Mouse (Mus musculus): ENCODE results near the gene Rexo4. TPM values are rescaled to one million over a fixed set of nuclear protein-coding genes. Genes with fewer than 3 reads are reported as not detected.

Rexo4 gene
- polyA plus RNA-seq, 1 experiment: 23.3 TPM

DNA sequence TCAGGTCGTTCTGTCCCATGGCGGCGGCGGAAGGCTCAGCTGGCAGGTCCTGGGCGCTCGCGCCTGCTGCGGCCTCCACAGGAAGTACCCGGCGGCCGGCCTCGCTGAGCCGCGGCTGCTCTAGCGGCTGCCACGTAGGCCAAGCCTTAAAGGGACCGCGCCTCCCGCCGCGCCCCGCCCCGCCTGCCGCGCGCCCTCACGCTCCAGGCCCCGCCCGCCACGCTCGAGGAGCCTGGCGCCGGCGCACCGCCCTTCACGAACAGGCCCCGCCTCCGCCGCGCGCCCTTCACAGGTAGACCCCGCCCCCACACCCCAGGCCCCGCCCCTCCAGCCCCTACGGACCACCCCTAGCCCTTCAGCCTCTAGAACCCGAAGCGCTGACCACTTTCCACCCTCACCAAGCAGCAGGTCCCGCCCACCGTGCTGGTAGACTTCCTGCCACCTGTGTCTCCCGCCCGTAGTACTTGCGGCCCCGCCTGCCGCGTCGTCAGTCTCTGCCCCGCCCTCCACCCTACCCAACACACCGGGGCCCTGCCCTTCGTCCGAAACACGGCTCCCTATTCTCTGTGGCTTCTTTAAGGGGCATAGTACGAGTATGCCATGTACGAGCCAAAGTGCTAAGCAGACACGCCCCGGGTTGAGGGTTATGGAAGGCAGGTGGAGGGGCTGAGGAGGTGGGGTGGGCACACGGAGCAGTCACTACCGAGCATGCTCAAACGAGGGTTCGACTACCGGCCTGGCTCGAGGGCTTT lies 30.7 kb downstream of the Rexo4 start, which contains the start of the genes Surf4 and Stkld1:
Surf4 (minus strand) TSS at position 625 of the 752 bp plus-strand sequence.
Stkld1 (plus strand) TSS at position 744 of the 752 bp plus-strand sequence.
- Histone ChIP-seq H3K4me2 (ENCODE audit: low read depth) (peak within 1 kb of the TSS; percentile 84), H3ac (ENCODE audit: control insufficient read depth, insufficient read length) (peak within 1 kb of the TSS; percentile 95), H3K79me2 (ENCODE audit: control insufficient read depth, insufficient read depth) (peaks cover 40% of the 10 kb centered on the region), H3K4me3 (peak within 1 kb of the TSS; percentile 77), H3K36me3 (ENCODE audit: control insufficient read depth, insufficient read depth) (peaks cover 7% of the 10 kb centered on the region), H3K27me3 (ENCODE audit: control insufficient read depth, insufficient read depth, insufficient read length) (no peaks in the 10 kb centered on the region)
- TF ChIP-seq MYOG (IDR thresholded peaks at IDR 0.05; ENCODE audit: control insufficient read depth in 1 of 3, insufficient read depth in 1 of 3, insufficient read length in 2 of 3, low read depth in 2 of 3) (peak in 1 of 3 experiments; percentile 57), REST (IDR thresholded peaks at IDR 0.05; ENCODE audit: insufficient read depth, insufficient read length) (no peak), MYOD1 (IDR thresholded peaks at IDR 0.05; ENCODE audit: control insufficient read depth in 1 of 3, insufficient read length in 2 of 3, low read depth in 2 of 3) (peak in 2 of 3 experiments; percentile 6 to 62), POLR2AphosphoS2 (IDR thresholded peaks at IDR 0.05; ENCODE audit: insufficient read length, low read depth) (peak; percentile 90), SRF (IDR thresholded peaks at IDR 0.05; ENCODE audit: control insufficient read depth, insufficient read length, low read depth) (peak; percentile 65), POLR2A (IDR thresholded peaks at IDR 0.05; ENCODE audit: insufficient read length, low read depth) (peak; percentile 96), USF1 (IDR thresholded peaks at IDR 0.05; ENCODE audit: low read depth) (no peak)

DNA sequence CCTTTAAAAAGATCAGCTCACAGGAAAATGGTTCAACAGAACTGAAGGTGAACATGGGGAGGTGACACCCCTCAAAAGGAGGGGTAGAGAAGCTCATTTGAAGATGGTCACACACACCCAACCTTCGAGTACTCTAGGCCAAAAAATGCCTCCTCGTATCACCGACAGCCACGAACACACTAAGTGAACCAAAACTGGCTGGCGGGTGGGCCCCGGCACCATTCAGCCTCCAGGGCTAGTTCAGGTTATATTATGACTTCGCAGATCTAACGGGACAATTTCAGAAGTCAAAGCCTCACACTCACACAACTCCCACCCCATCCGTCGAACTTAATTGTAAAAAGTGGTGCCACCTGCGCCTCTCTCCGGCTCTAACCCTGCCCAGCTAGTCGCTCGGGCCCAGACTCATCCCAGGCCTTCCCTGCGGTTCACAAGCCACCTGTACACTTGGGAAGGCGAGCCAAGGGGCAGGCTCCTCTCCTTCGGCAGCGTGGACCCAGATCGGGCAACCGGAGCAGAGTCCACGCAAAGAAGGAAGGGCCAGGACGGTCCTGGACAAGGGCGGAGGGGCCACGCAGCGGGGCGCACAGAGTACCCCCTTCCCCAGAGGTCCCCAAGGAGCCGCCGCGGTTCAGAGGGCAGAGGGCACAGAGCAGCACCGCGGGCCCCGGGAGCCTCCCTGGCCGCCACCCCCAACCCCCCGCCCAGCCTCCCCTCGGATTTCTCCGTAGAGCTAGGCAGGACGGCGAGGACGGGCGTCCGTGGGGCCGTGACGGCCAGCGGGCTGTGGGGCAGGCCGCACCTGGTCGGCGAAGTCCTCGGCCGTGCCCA lies 31.5 kb downstream of the Rexo4 start:
- Histone ChIP-seq H3K36me3 (ENCODE audit: control insufficient read depth, insufficient read depth) (peaks cover 7% of the 10 kb centered on the region), H3ac (ENCODE audit: control insufficient read depth, insufficient read length) (peak overlapping the region; percentile 95), H3K27me3 (ENCODE audit: control insufficient read depth, insufficient read depth, insufficient read length) (no peaks in the 10 kb centered on the region), H3K4me2 (ENCODE audit: low read depth) (peak overlapping the region; percentile 84), H3K4me3 (peak overlapping the region; percentile 77), H3K79me2 (ENCODE audit: control insufficient read depth, insufficient read depth) (peaks cover 48% of the 10 kb centered on the region)
- TF ChIP-seq MAX (IDR thresholded peaks at IDR 0.05; ENCODE audit: low read depth): no peak
- TF ChIP-seq USF1 (IDR thresholded peaks at IDR 0.05; ENCODE audit: low read depth): no peak
- TF ChIP-seq POLR2AphosphoS2 (IDR thresholded peaks at IDR 0.05; ENCODE audit: insufficient read length, low read depth): no peak
- TF ChIP-seq TCF12 (IDR thresholded peaks at IDR 0.05; ENCODE audit: insufficient read depth, poor library complexity, severe bottlenecking): no peak
- no peak for TF ChIP-seq TCF3 (IDR thresholded peaks at IDR 0.05; ENCODE audit: insufficient read length, low read depth)
- no peak for TF ChIP-seq E2F4 (IDR thresholded peaks at IDR 0.05; ENCODE audit: insufficient read depth)
- no peak for TF ChIP-seq REST (IDR thresholded peaks at IDR 0.05; ENCODE audit: insufficient read depth, insufficient read length)
- TF ChIP-seq CEBPB (IDR thresholded peaks at IDR 0.05; ENCODE audit: insufficient read depth, poor library complexity, severe bottlenecking): no peak
- TF ChIP-seq SRF (IDR thresholded peaks at IDR 0.05; ENCODE audit: control insufficient read depth, insufficient read length, low read depth): no peak
- TF ChIP-seq POLR2A (IDR thresholded peaks at IDR 0.05; ENCODE audit: insufficient read length, low read depth): no peak

GRCm38 (mm10) chr2:26930390-26930789 lies 33.8 kb downstream of the Rexo4 start:
- no peaks in the 10 kb centered on the region for H3K27me3 ChIP-seq (ENCODE audit: control insufficient read depth, insufficient read depth, insufficient read length)
- TF ChIP-seq TCF3 (IDR thresholded peaks at IDR 0.05; ENCODE audit: insufficient read length, low read depth) (no peak), REST (IDR thresholded peaks at IDR 0.05; ENCODE audit: insufficient read depth, insufficient read length) (no peak), MAX (IDR thresholded peaks at IDR 0.05; ENCODE audit: low read depth) (no peak), TCF12 (IDR thresholded peaks at IDR 0.05; ENCODE audit: insufficient read depth, poor library complexity, severe bottlenecking) (no peak), USF1 (IDR thresholded peaks at IDR 0.05; ENCODE audit: low read depth) (no peak), CEBPB (IDR thresholded peaks at IDR 0.05; ENCODE audit: insufficient read depth, poor library complexity, severe bottlenecking) (no peak)
- H3K79me2 ChIP-seq (ENCODE audit: control insufficient read depth, insufficient read depth): peaks cover 54% of the 10 kb centered on the region
- H3K36me3 ChIP-seq (ENCODE audit: control insufficient read depth, insufficient read depth): peaks cover 18% of the 10 kb centered on the region
- H3K4me3 ChIP-seq: no peak overlapping the region
- no peak overlapping the region for H3ac ChIP-seq (ENCODE audit: control insufficient read depth, insufficient read length)
- H3K4me2 ChIP-seq (ENCODE audit: low read depth): peak overlapping the region; percentile 84

DNA sequence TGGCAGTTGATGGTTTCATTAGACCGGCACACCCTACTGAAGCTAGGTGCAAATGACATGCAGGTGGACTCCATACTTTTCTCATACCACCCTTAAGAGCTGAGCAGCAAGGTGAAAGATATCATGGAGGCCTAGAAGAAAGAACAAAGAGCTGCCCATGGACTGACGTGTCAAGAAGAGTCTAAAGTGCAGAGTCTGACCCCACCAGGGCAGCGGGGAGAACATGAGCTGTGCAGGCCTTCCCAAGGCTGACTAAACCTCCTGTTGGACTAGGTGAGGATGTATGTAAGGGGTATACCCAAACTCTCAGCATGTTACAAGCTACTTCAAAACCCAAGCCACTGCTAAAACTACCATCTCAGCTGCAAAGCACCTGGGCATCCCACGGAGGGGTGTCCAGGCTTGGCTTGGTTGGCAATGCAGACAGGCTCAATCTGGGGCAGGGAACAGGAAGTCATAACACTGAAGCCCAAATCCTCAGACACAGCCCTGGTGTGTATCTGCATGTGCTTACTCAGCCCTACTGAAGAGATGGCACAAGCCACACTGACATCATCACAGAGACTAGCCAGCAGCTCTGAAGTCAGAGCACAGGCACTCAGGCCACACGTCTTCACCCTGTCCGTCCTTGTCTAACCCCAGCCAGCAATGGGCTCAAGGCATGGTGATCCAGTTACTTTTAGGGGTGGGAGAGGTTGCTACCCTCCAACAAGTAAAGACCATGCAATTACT lies 36.3 kb downstream of the Rexo4 start:
- peaks cover 33% of the 10 kb centered on the region for H3K36me3 ChIP-seq (ENCODE audit: control insufficient read depth, insufficient read depth)
- H3K79me2 ChIP-seq (ENCODE audit: control insufficient read depth, insufficient read depth): peaks cover 54% of the 10 kb centered on the region
- TF ChIP-seq USF1 (IDR thresholded peaks at IDR 0.05; ENCODE audit: low read depth): no peak
- no peak for TF ChIP-seq MAX (IDR thresholded peaks at IDR 0.05; ENCODE audit: low read depth)
- TF ChIP-seq POLR2A (IDR thresholded peaks at IDR 0.05; ENCODE audit: insufficient read length, low read depth): no peak
- no peak for TF ChIP-seq E2F4 (IDR thresholded peaks at IDR 0.05; ENCODE audit: insufficient read depth)
- no peak for TF ChIP-seq TCF12 (IDR thresholded peaks at IDR 0.05; ENCODE audit: insufficient read depth, poor library complexity, severe bottlenecking)
- TF ChIP-seq SRF (IDR thresholded peaks at IDR 0.05; ENCODE audit: control insufficient read depth, insufficient read length, low read depth): no peak
- no peak overlapping the region for H3K4me2 ChIP-seq (ENCODE audit: low read depth)
- no peaks in the 10 kb centered on the region for H3K27me3 ChIP-seq (ENCODE audit: control insufficient read depth, insufficient read depth, insufficient read length)
- no peak overlapping the region for H3ac ChIP-seq (ENCODE audit: control insufficient read depth, insufficient read length)
- no peak overlapping the region for H3K4me3 ChIP-seq

All from myocyte (in vitro differentiated cells).